Mouse (Mus musculus) urinary bladder, postnatal 4 days (tissue): ENCODE data around the gene Spats2.
"Not testable (repeated sequence)": the region's sequence is repeated elsewhere in the genome, so short reads cannot be mapped to it uniquely, and the experiment has no call there.

Source experiments
- DNase-seq, 2 experiments: peaks; one replicate each; pipeline ENCODE4 v3.0.0; 2021 to 2022; ENCODE audit warnings: low spot score in 2 of 2

Gene Spats2

GRCm38 (mm10) chr15:99125711-99126080, at the start of gene Spats2:
Gene Spats2 (plus strand): TSS chr15:99125916.
- no peak for DNase-seq

- not testable (repeated sequence) for DNase-seq
Measured at GRCm38 (mm10) chr15:99076011-99076410, 49.7 kb upstream of the Spats2 start.

GRCm38 (mm10) chr15:99078181-99078910, 47.4 kb upstream of the Spats2 start:
- no peak for DNase-seq

- no peak for DNase-seq
Measured at GRCm38 (mm10) chr15:99079804-99080203, 45.9 kb upstream of the Spats2 start.

- DNase-seq: no peak
Measured at GRCm38 (mm10) chr15:99082322-99082721, 43.4 kb upstream of the Spats2 start.

- DNase-seq: no peak
Measured at GRCm38 (mm10) chr15:99082840-99083239, 42.9 kb upstream of the Spats2 start.

- no peak for DNase-seq
Measured at GRCm38 (mm10) chr15:99083258-99083657, 42.5 kb upstream of the Spats2 start.

GRCm38 (mm10) chr15:99083867-99084557, 41.7 kb upstream of the Spats2 start:
- no peak for DNase-seq

GRCm38 (mm10) chr15:99084618-99085017, 41.1 kb upstream of the Spats2 start:
- DNase-seq: no peak

GRCm38 (mm10) chr15:99085997-99086396, 39.7 kb upstream of the Spats2 start:
- no peak for DNase-seq

- no peak for DNase-seq
Measured at GRCm38 (mm10) chr15:99087253-99088075, 38.3 kb upstream of the Spats2 start, which contains the start of gene C1ql4. Gene C1ql4 (minus strand): TSS chr15:99087817.

GRCm38 (mm10) chr15:99088292-99088691, 37.4 kb upstream of the Spats2 start:
- DNase-seq: peak; percentile 72 to 87

- DNase-seq: no peak
Measured at GRCm38 (mm10) chr15:99089069-99089468, 36.6 kb upstream of the Spats2 start.

- no peak for DNase-seq
Measured at GRCm38 (mm10) chr15:99092870-99093269, 32.8 kb upstream of the Spats2 start, which contains the start of gene Dnajc22. Gene Dnajc22 (plus strand): TSS chr15:99093170.

- DNase-seq: no peak
Measured at GRCm38 (mm10) chr15:99093291-99094258, 32.1 kb upstream of the Spats2 start.

GRCm38 (mm10) chr15:99094631-99095270, 31.0 kb upstream of the Spats2 start:
- DNase-seq: no peak

GRCm38 (mm10) chr15:99095356-99095755, 30.4 kb upstream of the Spats2 start:
- no peak for DNase-seq

GRCm38 (mm10) chr15:99096061-99096793, 29.5 kb upstream of the Spats2 start:
- no peak for DNase-seq

GRCm38 (mm10) chr15:99096831-99097500, 28.8 kb upstream of the Spats2 start:
- no peak for DNase-seq
